Mouse (Mus musculus) bone marrow macrophage, adult 2 months (primary cell): ENCODE measurements around the gene Btnl6. TPM values are rescaled to one million over a fixed set of nuclear protein-coding genes. Genes with fewer than 3 reads are reported as not detected.
A peak's percentile ranks its signal among the peaks of the same experiment; 100 is the strongest.
"Not testable (repeated sequence)": the region's sequence is repeated elsewhere in the genome, so short reads cannot be mapped to it uniquely, and the experiment has no call there.

ENCODE experiments used
- H3K27ac ChIP-seq: 2 replicates; pipeline ENCODE4 v1.5.1; 2012; ENCODE audit warnings: low read depth, low read length; ENCODE audit not compliant: insufficient read depth
- H3K4me1 ChIP-seq: 2 replicates; pipeline ENCODE4 v1.6.1; 2012; ENCODE audit warnings: low read length; ENCODE audit not compliant: control insufficient read depth, insufficient read depth
- H3K4me3 ChIP-seq: 2 replicates; pipeline ENCODE4 v1.5.1; 2012; ENCODE audit warnings: mild to moderate bottlenecking, low read length, moderate library complexity; ENCODE audit not compliant: insufficient read depth
- CTCF ChIP-seq: IDR thresholded peaks from 2 replicates; pipeline ENCODE4 v1.5.1; 2012; ENCODE audit warnings: low read depth, mild to moderate bottlenecking, low read length, moderate library complexity
- POLR2A ChIP-seq: IDR thresholded peaks from 2 replicates; pipeline ENCODE4 v1.6.1; 2012; ENCODE audit warnings: mild to moderate bottlenecking, low read depth, low read length, borderline replicate concordance
- polyA plus RNA-seq: library from polyadenylated mRNA; stranded (reverse); fragments of >200 nt; gene quantifications from 2 replicates; pipeline ENCODE4 v1.2.4, GENCODE M21; 2012; ENCODE audit not compliant: missing spikeins, insufficient read depth, insufficient read length

Btnl6 gene
- polyA plus RNA-seq, 1 experiment: not detected

DNA sequence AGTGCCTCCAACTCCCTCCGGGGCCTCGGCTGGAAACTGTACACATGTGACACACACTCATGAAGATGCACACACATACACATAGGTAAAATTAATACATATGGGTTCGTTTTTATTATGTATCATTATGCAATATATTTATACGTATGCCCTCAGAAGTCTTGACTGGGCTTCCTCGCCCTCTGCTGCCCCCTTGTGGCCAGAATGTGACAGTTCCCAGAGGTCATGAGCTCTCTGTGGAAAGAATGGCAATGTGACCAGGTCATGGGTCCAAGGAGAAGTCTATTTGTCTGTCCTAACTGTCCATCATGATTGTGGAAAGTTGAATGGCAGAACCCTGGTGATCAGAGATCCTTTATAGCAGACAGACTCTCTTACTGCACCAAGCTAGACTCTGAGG lies 38.3 kb upstream of the Btnl6 start:
- Histone ChIP-seq H3K4me3 (no peak overlapping the region), H3K4me1 (peaks cover 17% of the 10 kb centered on the region), H3K27ac (no peak overlapping the region)
- TF ChIP-seq POLR2A (no peak), CTCF (peak; percentile 72)

GRCm38 (mm10) chr17:34549843-34550242 lies 32.7 kb upstream of the Btnl6 start:
- no peak overlapping the region for H3K27ac ChIP-seq
- no peak overlapping the region for H3K4me3 ChIP-seq
- no peaks in the 10 kb centered on the region for H3K4me1 ChIP-seq
- no peak for TF ChIP-seq POLR2A

DNA sequence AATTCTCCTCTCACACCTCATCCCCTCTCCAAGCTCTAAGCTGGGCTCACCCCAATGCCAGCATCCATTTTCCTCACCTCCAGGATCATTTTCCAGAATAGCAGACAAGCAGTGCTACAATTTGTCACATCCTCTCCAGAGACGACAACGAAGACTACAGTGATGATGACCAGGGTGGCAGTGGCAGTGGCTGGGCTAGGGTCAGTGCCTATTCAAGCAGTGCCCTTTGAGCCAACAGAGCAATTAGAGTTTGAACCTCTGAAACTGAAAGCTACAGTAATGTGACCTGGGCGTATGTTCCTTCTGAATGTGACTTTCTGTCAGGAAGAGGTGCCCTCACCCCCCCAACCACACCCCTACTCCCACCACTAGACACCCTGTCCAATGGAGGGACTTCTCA lies 32.0 kb upstream of the Btnl6 start:
- Histone ChIP-seq H3K4me1 (no peaks in the 10 kb centered on the region), H3K27ac (no peak overlapping the region), H3K4me3 (no peak overlapping the region)
- TF ChIP-seq POLR2A: no peak
- no peak for TF ChIP-seq CTCF

- H3K4me1 ChIP-seq: no peaks in the 10 kb centered on the region
- no peak overlapping the region for H3K27ac ChIP-seq
- H3K4me3 ChIP-seq: no peak overlapping the region
- TF ChIP-seq POLR2A (no peak), CTCF (no peak)
Observed at GRCm38 (mm10) chr17:34547601-34548000, 30.4 kb upstream of the Btnl6 start.

GRCm38 (mm10) chr17:34546797-34547196 lies 29.6 kb upstream of the Btnl6 start:
- Histone ChIP-seq H3K4me1 (no peaks in the 10 kb centered on the region), H3K4me3 (no peak overlapping the region), H3K27ac (no peak overlapping the region)
- TF ChIP-seq CTCF (no peak), POLR2A (no peak)

DNA sequence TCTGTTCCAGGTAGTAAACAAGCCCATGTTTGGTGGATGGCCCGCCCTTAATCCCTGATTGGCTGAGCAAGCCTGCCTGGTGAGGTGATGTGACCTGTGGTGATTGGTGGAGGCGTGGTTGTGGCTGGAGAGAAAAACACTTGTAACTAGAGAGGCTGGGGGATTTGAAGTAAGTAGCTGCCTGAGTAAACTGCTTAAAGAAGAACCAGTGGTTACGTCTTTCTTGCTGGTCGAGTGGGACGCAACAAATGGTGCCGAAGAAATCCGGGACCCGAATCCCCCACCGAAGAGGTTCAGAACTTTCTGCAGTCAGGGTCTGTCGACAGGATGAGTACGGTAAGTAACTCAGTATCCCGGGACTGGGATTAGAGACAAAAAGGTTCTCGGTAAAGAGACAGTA lies 26.4 kb upstream of the Btnl6 start:
- H3K27ac ChIP-seq, H3K4me3 ChIP-seq, H3K4me1 ChIP-seq: not testable (repeated sequence)

- H3K4me3 ChIP-seq: no peak overlapping the region
- TF ChIP-seq POLR2A (no peak), CTCF (no peak)
Observed at GRCm38 (mm10) chr17:34532671-34533070, 15.5 kb upstream of the Btnl6 start.

GRCm38 (mm10) chr17:34519001-34519400 lies 1.8 kb upstream of the Btnl6 start:
- H3K27ac ChIP-seq: no peak overlapping the region
- H3K4me3 ChIP-seq: no peak overlapping the region
- no peaks in the 10 kb centered on the region for H3K4me1 ChIP-seq
- TF ChIP-seq POLR2A (no peak), CTCF (no peak)

More at GRCm38 (mm10) chr17:34532671-34533070, 15.5 kb upstream of the Btnl6 start:
- peaks cover 21% of the 10 kb centered on the region for H3K4me1 ChIP-seq
- H3K27ac ChIP-seq: no peak overlapping the region

DNA sequence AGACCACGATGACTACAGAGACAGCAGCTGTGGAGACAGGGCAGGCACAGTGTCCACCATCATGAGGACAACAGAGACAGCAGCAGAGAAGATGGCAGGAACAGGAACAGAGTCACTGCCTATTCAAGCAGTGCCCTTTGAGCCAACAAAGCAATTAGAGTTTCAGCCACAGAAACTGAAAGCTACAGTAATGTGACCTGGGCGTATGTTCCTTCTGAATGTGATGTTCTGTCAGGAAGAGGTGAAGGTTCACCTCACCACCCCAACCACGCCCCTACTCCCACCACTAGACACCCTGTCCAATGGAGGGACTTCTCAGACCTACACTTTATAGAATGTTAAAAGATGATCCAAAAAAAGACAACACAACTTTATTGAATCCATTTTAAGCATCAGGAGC lies 1.4 kb upstream of the Btnl6 start:
- not testable (repeated sequence) for H3K4me3 ChIP-seq, H3K4me1 ChIP-seq, H3K27ac ChIP-seq

DNA sequence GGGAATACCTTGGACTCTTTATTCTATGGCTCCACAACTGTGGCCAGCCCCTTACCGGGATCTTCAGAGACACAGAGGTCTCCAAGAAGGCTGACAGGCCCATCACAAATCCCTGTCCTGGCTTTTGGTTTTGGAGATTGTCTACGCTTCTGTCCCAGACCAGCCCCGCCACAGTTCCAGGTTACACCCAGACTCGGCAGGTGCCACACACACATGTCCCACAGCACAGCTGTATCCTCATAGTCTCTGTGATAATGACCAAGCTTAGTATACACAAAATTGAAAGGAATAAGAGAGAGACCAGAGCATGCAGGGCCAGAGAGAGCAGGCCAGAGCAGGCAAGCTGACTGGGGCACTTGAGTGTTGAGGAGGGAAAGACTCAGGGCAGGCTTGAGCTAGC lies 643 bp upstream of the Btnl6 start:
- TF ChIP-seq POLR2A: no peak
- no peak for TF ChIP-seq CTCF
- Histone ChIP-seq H3K27ac (no peak overlapping the region), H3K4me1 (no peaks in the 10 kb centered on the region), H3K4me3 (no peak overlapping the region)

DNA sequence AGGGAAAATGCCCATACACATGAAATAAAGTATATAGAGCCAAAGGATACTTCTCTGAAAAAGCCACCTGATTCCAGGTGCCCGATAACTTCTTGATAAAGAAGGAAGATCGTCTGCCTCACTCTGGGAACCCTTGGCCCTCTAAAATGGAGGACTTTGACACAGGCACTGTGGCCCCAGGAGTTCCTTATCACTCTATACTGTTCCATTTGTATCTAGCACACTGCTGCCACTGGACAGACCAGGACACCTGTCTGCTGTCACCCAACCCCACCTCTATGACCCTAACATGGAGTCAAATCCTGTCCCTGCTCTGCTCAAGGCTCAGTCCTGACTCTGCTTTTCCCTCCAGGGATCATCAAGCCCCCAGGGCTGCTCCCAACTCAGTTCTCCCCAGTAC lies 638 bp downstream of the Btnl6 start:
- Histone ChIP-seq H3K27ac (no peak overlapping the region), H3K4me1 (peaks cover under 1% of the 10 kb centered on the region), H3K4me3 (no peak overlapping the region)
- no peak for TF ChIP-seq POLR2A
- TF ChIP-seq CTCF: no peak

- H3K27ac ChIP-seq, H3K4me3 ChIP-seq: not testable (repeated sequence)
- peaks cover 21% of the 10 kb centered on the region for H3K4me1 ChIP-seq
Observed at GRCm38 (mm10) chr17:34511723-34512122, 5.4 kb downstream of the Btnl6 start.
